Mouse (Mus musculus) myocyte (in vitro differentiated cells): ENCODE data around the gene Erf. TPM values are rescaled to one million over a fixed set of nuclear protein-coding genes. Genes with fewer than 3 reads are reported as not detected.
"Not testable (repeated sequence)": the region's sequence is repeated elsewhere in the genome, so short reads cannot be mapped to it uniquely, and the experiment has no call there.

Source experiments
- H3K27me3 ChIP-seq: one replicate; pipeline ENCODE4 v1.6.1; 2011; ENCODE audit not compliant: control insufficient read depth, insufficient read depth, insufficient read length
- H3K36me3 ChIP-seq: one replicate; pipeline ENCODE4 v1.6.1; 2011; ENCODE audit not compliant: control insufficient read depth, insufficient read depth
- H3K4me2 ChIP-seq: one replicate; pipeline ENCODE4 v1.6.1; 2011; ENCODE audit warnings: low read depth, control low read depth
- H3K4me3 ChIP-seq: one replicate; pipeline ENCODE4 v1.5.1; 2011; ENCODE audit warnings: mild to moderate bottlenecking, control low read depth, moderate library complexity
- H3K79me2 ChIP-seq: one replicate; pipeline ENCODE4 v1.6.1; 2011; ENCODE audit not compliant: control insufficient read depth, insufficient read depth
- H3ac ChIP-seq: one replicate; pipeline ENCODE4 v1.6.1; 2011; ENCODE audit not compliant: control insufficient read depth, insufficient read length
- CEBPB ChIP-seq: IDR thresholded peaks from 2 replicates; pipeline ENCODE4 v1.6.1; 2011; ENCODE audit warnings: mild to moderate bottlenecking, moderate library complexity; ENCODE audit not compliant: poor library complexity, insufficient read depth, severe bottlenecking
- E2F4 ChIP-seq: IDR thresholded peaks from one replicate; pipeline ENCODE4 v1.6.1; 2011; ENCODE audit warnings: mild to moderate bottlenecking, control low read depth, moderate library complexity; ENCODE audit not compliant: insufficient read depth
- MAX ChIP-seq: IDR thresholded peaks from one replicate; pipeline ENCODE4 v1.6.1; 2011; ENCODE audit warnings: low read depth, mild to moderate bottlenecking, control low read depth
- MYOD1 ChIP-seq, 3 experiments: IDR thresholded peaks; one replicate each; pipeline ENCODE4 v1.6.1; 2011; ENCODE audit warnings: control low read depth in 2 of 3, low read depth in 2 of 3, mild to moderate bottlenecking in 2 of 3, moderate library complexity in 1 of 3; ENCODE audit not compliant: insufficient read length in 2 of 3, control insufficient read depth in 1 of 3
- MYOG ChIP-seq, 3 experiments: IDR thresholded peaks; one replicate each; pipeline ENCODE4 v1.6.1; 2011; ENCODE audit warnings: control low read depth in 2 of 3, low read depth in 2 of 3, mild to moderate bottlenecking in 2 of 3; ENCODE audit not compliant: insufficient read length in 2 of 3, control insufficient read depth in 1 of 3, insufficient read depth in 1 of 3
- POLR2A ChIP-seq: IDR thresholded peaks from one replicate; pipeline ENCODE4 v1.6.1; 2011; ENCODE audit warnings: low read depth, mild to moderate bottlenecking, control low read depth, moderate library complexity; ENCODE audit not compliant: insufficient read length
- POLR2AphosphoS2 ChIP-seq: IDR thresholded peaks from one replicate; pipeline ENCODE4 v1.6.1; 2011; ENCODE audit warnings: low read depth, control low read depth; ENCODE audit not compliant: insufficient read length
- REST ChIP-seq: IDR thresholded peaks from one replicate; pipeline ENCODE4 v1.6.1; 2011; ENCODE audit warnings: mild to moderate bottlenecking, control low read depth, moderate library complexity; ENCODE audit not compliant: insufficient read depth, insufficient read length
- SRF ChIP-seq: IDR thresholded peaks from one replicate; pipeline ENCODE4 v1.6.1; 2011; ENCODE audit warnings: low read depth; ENCODE audit not compliant: control insufficient read depth, insufficient read length
- TCF12 ChIP-seq: IDR thresholded peaks from one replicate; pipeline ENCODE4 v1.6.1; 2011; ENCODE audit warnings: mild to moderate bottlenecking, control low read depth; ENCODE audit not compliant: poor library complexity, insufficient read depth, severe bottlenecking
- TCF3 ChIP-seq: IDR thresholded peaks from one replicate; pipeline ENCODE4 v1.6.1; 2011; ENCODE audit warnings: low read depth, control low read depth; ENCODE audit not compliant: insufficient read length
- USF1 ChIP-seq: IDR thresholded peaks from one replicate; pipeline ENCODE4 v1.6.1; 2011; ENCODE audit warnings: low read depth, mild to moderate bottlenecking, control low read depth, moderate library complexity
- polyA plus RNA-seq: library from polyadenylated mRNA; unstranded; fragments of >200 nt; fragmentation: generic; extraction: Trizol; gene quantifications from one replicate; pipeline ENCODE4 v1.2.1, GENCODE M21; 2012; ENCODE audit warnings: missing spikeins

The Erf gene
- polyA plus RNA-seq, 1 experiment, result 42.5 TPM

DNA sequence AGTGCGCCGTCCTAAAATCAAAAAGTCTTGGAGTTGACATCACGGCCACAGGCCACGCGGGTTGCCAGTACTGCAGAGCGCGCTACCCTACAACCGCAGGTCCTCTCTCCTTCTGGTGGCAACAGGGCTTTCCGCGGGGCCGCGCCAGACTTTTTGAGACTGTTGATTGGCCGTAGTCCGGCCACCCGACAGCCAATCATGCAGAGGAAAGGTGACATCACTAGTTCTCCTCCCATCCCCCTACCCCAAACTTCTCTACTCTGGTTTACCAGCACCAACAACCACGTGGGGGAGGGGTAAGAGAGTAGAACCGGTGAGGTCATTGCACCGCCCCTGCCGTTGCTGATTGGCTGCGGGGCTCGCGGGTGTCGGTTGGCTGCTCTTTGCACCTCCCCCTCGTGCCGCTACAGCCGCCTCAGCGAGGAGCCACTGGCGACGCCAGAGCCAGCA is 16.8 kb upstream of the Erf start, which contains the start of gene Cic:
Cic (plus strand) TSS at position 404 of the 450 bp plus-strand sequence.
- H3K36me3 ChIP-seq, result no peaks in the 10 kb centered on the region
- peak within 1 kb of the TSS; percentile 84 for H3K4me3 ChIP-seq
- peak within 1 kb of the TSS; percentile 24 for H3ac ChIP-seq
- H3K27me3 ChIP-seq, result no peaks in the 10 kb centered on the region
- peak within 1 kb of the TSS; percentile 97 for H3K4me2 ChIP-seq
- TF ChIP-seq USF1 (peak; percentile 65), POLR2A (peak; percentile 80), E2F4 (peak; percentile 81), POLR2AphosphoS2 (peak; percentile 72), REST (no peak)
- H3K79me2 ChIP-seq, result peaks cover 17% of the 10 kb centered on the region

GRCm38 (mm10) chr7:25266180-25266962 is 15.8 kb upstream of the Erf start:
- H3K4me3 ChIP-seq, result peak overlapping the region; percentile 84
- H3K36me3 ChIP-seq, result no peaks in the 10 kb centered on the region
- H3K4me2 ChIP-seq, result peak overlapping the region; percentile 97
- H3K27me3 ChIP-seq, result no peaks in the 10 kb centered on the region
- H3ac ChIP-seq, result no peak overlapping the region
- TF ChIP-seq POLR2AphosphoS2 (no peak), USF1 (no peak), MYOD1 (IDR thresholded peaks at IDR 0.05; ENCODE audit: control insufficient read depth in 1 of 3, insufficient read length in 2 of 3, low read depth in 2 of 3) (no peak), E2F4 (no peak), MAX (no peak)
- H3K79me2 ChIP-seq, result peaks cover 17% of the 10 kb centered on the region

DNA sequence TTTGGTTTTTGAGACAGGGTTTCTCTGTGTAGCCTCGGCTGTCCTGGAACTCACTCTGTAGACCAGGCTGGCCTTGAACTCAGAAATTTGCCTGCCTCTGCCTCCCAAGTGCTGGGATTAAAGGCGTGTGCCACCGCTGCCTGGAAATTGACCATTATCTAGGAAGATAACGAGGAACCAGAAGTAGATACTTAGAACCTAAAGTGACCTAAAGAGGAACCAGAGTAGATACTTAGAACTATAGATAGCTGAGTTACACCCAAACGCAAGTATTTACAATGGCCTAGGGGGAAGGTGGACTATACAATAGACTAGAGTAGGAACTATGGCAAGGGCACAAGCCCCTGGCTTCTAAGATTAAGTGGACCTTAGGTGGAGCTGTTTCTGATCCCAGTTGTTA is 15.2 kb upstream of the Erf start:
- H3ac ChIP-seq, H3K4me3 ChIP-seq, H3K36me3 ChIP-seq, H3K27me3 ChIP-seq, H3K4me2 ChIP-seq: not testable (repeated sequence)
- peaks cover 17% of the 10 kb centered on the region for H3K79me2 ChIP-seq

DNA sequence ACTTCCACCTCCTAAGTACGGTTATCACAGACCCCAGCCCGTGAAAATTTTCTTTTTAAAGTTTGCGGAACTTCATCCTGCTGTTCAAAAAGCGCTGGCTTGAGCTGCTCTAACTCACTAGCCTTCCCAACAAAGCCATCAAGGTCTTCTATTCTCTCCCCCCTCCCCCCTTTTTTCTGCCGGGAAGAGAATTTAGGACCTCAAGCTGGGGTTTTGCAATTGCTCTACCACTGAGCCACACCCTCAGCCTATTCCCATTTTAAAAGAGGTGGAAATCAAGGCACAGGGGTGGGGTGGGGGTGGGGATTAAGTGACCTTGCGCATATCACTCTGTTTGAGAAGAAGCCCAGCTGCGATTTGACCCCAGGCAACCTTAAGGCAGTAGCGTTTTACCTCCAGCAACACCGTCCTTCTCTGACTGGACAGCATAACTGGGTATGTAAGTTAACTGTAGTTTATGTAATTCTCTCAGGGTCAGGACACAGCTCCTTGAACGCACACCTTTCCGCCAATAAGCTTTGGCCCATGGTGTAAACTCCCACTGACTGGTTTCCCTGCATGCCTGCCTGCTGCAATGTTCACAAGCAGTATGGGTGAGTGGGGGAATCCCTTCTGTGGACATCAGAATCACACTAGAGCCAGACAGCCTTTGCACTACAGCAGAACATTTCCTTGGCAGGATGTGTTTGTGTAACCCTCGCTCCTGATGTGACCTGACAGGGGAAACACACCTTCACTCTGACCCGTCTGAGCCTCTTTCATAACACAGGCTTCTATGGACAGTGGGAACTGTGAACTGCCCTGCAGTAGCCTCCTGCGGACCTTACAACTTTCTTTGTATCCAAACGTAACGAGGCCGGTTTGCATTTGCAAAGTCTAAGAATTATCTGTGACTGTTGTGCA is 13.7 kb upstream of the Erf start:
- no peaks in the 10 kb centered on the region for H3K27me3 ChIP-seq
- H3K36me3 ChIP-seq, result no peaks in the 10 kb centered on the region
- H3K4me2 ChIP-seq, result no peak overlapping the region
- H3K79me2 ChIP-seq, result peaks cover 9% of the 10 kb centered on the region
- H3K4me3 ChIP-seq, result no peak overlapping the region
- no peak overlapping the region for H3ac ChIP-seq
- TF ChIP-seq MYOD1 (IDR thresholded peaks at IDR 0.05; ENCODE audit: control insufficient read depth in 1 of 3, insufficient read length in 2 of 3, low read depth in 2 of 3), result no peak
- TF ChIP-seq TCF3, result no peak
- TF ChIP-seq TCF12, result no peak
- TF ChIP-seq POLR2AphosphoS2, result no peak
- no peak for TF ChIP-seq MYOG (IDR thresholded peaks at IDR 0.05; ENCODE audit: control insufficient read depth in 1 of 3, insufficient read depth in 1 of 3, insufficient read length in 2 of 3, low read depth in 2 of 3)
- no peak for TF ChIP-seq E2F4
- no peak for TF ChIP-seq MAX
- TF ChIP-seq REST, result no peak
- TF ChIP-seq CEBPB, result no peak
- no peak for TF ChIP-seq SRF
- TF ChIP-seq POLR2A, result no peak

- Histone ChIP-seq H3K27me3 (no peaks in the 10 kb centered on the region), H3ac (no peak overlapping the region), H3K79me2 (no peaks in the 10 kb centered on the region), H3K4me3 (no peak overlapping the region), H3K36me3 (no peaks in the 10 kb centered on the region), H3K4me2 (no peak overlapping the region)
- TF ChIP-seq POLR2AphosphoS2 (no peak), POLR2A (no peak), REST (no peak), MYOG (IDR thresholded peaks at IDR 0.05; ENCODE audit: control insufficient read depth in 1 of 3, insufficient read depth in 1 of 3, insufficient read length in 2 of 3, low read depth in 2 of 3) (no peak), TCF12 (no peak), MAX (no peak), USF1 (no peak), CEBPB (no peak), SRF (no peak), E2F4 (no peak), MYOD1 (IDR thresholded peaks at IDR 0.05; ENCODE audit: control insufficient read depth in 1 of 3, insufficient read length in 2 of 3, low read depth in 2 of 3) (no peak), TCF3 (no peak)
These were observed 11.3 kb upstream of the Erf start for GRCm38 (mm10) chr7:25261896-25262295.
